Mouse (Mus musculus) limb, embryonic 13.5 days (tissue): ENCODE measurements around the gene Klhdc4. TPM values are rescaled to one million over a fixed set of nuclear protein-coding genes. Genes with fewer than 3 reads are reported as not detected.

ENCODE experiments used
- ATAC-seq: fragments of 200-750 bp; cut with Nextera tagmentation; 2 replicates; pipeline ENCODE4 v1.8.0; 2017; ENCODE audit warnings: low read depth, moderate number of reproducible peaks, moderate TSS enrichment; ENCODE audit not compliant: low FRiP score
- H3K27ac ChIP-seq: fragments of 300-500 bp; sonication (generic); 2 replicates; pipeline ENCODE4 v1.5.1; 2015; ENCODE audit warnings: inconsistent platforms, mild to moderate bottlenecking, moderate library complexity
- H3K27me3 ChIP-seq: fragments of 300-500 bp; sonication (generic); 2 replicates; pipeline ENCODE4 v1.6.1; 2015; ENCODE audit warnings: mild to moderate bottlenecking, inconsistent platforms
- H3K36me3 ChIP-seq: fragments of 300-500 bp; sonication (generic); 2 replicates; pipeline ENCODE4 v1.6.1; 2015; ENCODE audit warnings: inconsistent platforms, mild to moderate bottlenecking, moderate library complexity
- H3K4me1 ChIP-seq: fragments of 300-500 bp; sonication (generic); 2 replicates; pipeline ENCODE4 v1.6.1; 2015; ENCODE audit warnings: inconsistent platforms
- H3K4me2 ChIP-seq: fragments of 300-500 bp; sonication (generic); replicated peaks from 2 replicates; pipeline ENCODE4 v1.6.1; 2015; ENCODE audit warnings: inconsistent platforms, mild to moderate bottlenecking, moderate library complexity
- H3K4me3 ChIP-seq: fragments of 300-500 bp; sonication (generic); 2 replicates; pipeline ENCODE4 v1.5.1; 2015; ENCODE audit warnings: moderate library complexity, mild to moderate bottlenecking, inconsistent platforms
- H3K9ac ChIP-seq: fragments of 300-500 bp; sonication (generic); 2 replicates; pipeline ENCODE4 v1.6.1; 2015; ENCODE audit warnings: mild to moderate bottlenecking, inconsistent platforms
- H3K9me3 ChIP-seq: fragments of 300-500 bp; sonication (generic); 2 replicates; pipeline ENCODE4 v1.6.1; 2016; ENCODE audit warnings: inconsistent platforms
- WGBS: fragments of 180-500 bp; shearing (Covaris S2); methylation state at CpG from one replicate; pipeline ENCODE4 v1.1.7; 2015; 5-methylcytosine and 5-hydroxymethylcytosine counted together
- polyA plus RNA-seq: library from polyadenylated mRNA; unstranded; fragments of >200 nt; fragmentation: Nextera tagmentation; extraction: Ambion mirVana; gene quantifications from 2 replicates; pipeline ENCODE4 v1.2.1, GENCODE M21; 2015

The Klhdc4 gene
- 40.9 and 41.3 TPM in 2 replicates for polyA plus RNA-seq

GRCm38 (mm10) chr8:121829048-121829776, at the start of gene Klhdc4:
Gene Klhdc4, minus strand, starts transcription at chr8:121829569.
- Histone ChIP-seq H3K9me3 (no peaks in the 10 kb centered on the region), H3K4me3 (peak within 1 kb of the TSS; percentile 91), H3K4me1 (peaks cover 13% of the 10 kb centered on the region), H3K9ac (peak within 1 kb of the TSS; percentile 89), H3K27me3 (0 out of 2 replicates have a peak, but pooled peaks cover 4% of the 10 kb centered on the region), H3K36me3 (no peaks in the 10 kb centered on the region), H3K4me2 (peak within 1 kb of the TSS; percentile 97), H3K27ac (no peak within 1 kb of the TSS)
- WGBS = under 1% methylated on average over 68 of the region's 68 CpGs
- ATAC-seq = peak; percentile 94

GRCm38 (mm10) chr8:121877828-121878480, 48.6 kb upstream of the Klhdc4 start:
- Histone ChIP-seq H3K9me3 (no peaks in the 10 kb centered on the region), H3K4me1 (peaks cover 28% of the 10 kb centered on the region), H3K9ac (no peak overlapping the region), H3K27ac (no peak overlapping the region), H3K4me2 (no peak overlapping the region), H3K36me3 (peaks cover 16% of the 10 kb centered on the region), H3K27me3 (no peaks in the 10 kb centered on the region), H3K4me3 (no peak overlapping the region)
- 85% methylated on average over 7 of the region's 7 CpGs for WGBS
- ATAC-seq = no peak

- WGBS = 81% methylated on average over 5 of the region's 5 CpGs
- peaks cover 33% of the 10 kb centered on the region for H3K4me1 ChIP-seq
- H3K27ac ChIP-seq = no peak overlapping the region
- peaks cover 9% of the 10 kb centered on the region for H3K36me3 ChIP-seq
- ATAC-seq = no peak
- H3K9ac ChIP-seq = no peak overlapping the region
- H3K27me3 ChIP-seq = no peaks in the 10 kb centered on the region
- H3K4me3 ChIP-seq = no peak overlapping the region
- H3K9me3 ChIP-seq = no peaks in the 10 kb centered on the region
- no peak overlapping the region for H3K4me2 ChIP-seq
These were observed 47.8 kb upstream of the Klhdc4 start for GRCm38 (mm10) chr8:121877212-121877611.

GRCm38 (mm10) chr8:121875517-121875916, 46.1 kb upstream of the Klhdc4 start:
- WGBS = 77% methylated on average over 9 of the region's 9 CpGs
- ATAC-seq = no peak
- Histone ChIP-seq H3K27me3 (no peaks in the 10 kb centered on the region), H3K9me3 (no peaks in the 10 kb centered on the region), H3K4me2 (no peak overlapping the region), H3K36me3 (no peaks in the 10 kb centered on the region), H3K27ac (peak overlapping the region; percentile 45; the same call in 1 of the 2 replicates), H3K4me3 (no peak overlapping the region), H3K9ac (no peak overlapping the region), H3K4me1 (peaks cover 36% of the 10 kb centered on the region)

- Histone ChIP-seq H3K27ac (peak overlapping the region; percentile 45), H3K4me3 (no peak overlapping the region), H3K27me3 (no peaks in the 10 kb centered on the region), H3K36me3 (no peaks in the 10 kb centered on the region), H3K4me1 (peaks cover 36% of the 10 kb centered on the region), H3K9me3 (no peaks in the 10 kb centered on the region), H3K4me2 (no peak overlapping the region), H3K9ac (no peak overlapping the region)
- WGBS = 24% methylated on average over 3 of the region's 3 CpGs
- no peak for ATAC-seq
These were observed 45.7 kb upstream of the Klhdc4 start for GRCm38 (mm10) chr8:121875045-121875444.

- Histone ChIP-seq H3K9ac (peak overlapping the region; percentile 25; the same call in 1 of the 2 replicates), H3K36me3 (no peaks in the 10 kb centered on the region), H3K4me1 (peaks cover 36% of the 10 kb centered on the region), H3K9me3 (no peaks in the 10 kb centered on the region), H3K27me3 (no peaks in the 10 kb centered on the region), H3K4me3 (no peak overlapping the region), H3K27ac (peak overlapping the region; percentile 45; the same call in 1 of the 2 replicates), H3K4me2 (no peak overlapping the region)
- peak; percentile 49; the same call in 1 of the 2 replicates for ATAC-seq
- 48% methylated on average over 9 of the region's 9 CpGs for WGBS
These were observed 44.7 kb upstream of the Klhdc4 start for GRCm38 (mm10) chr8:121874031-121874430.

GRCm38 (mm10) chr8:121871833-121872440, 42.6 kb upstream of the Klhdc4 start:
- WGBS = 13% methylated on average over 10 of the region's 10 CpGs
- no peak overlapping the region for H3K4me3 ChIP-seq
- peak overlapping the region; percentile 50 for H3K9ac ChIP-seq
- no peaks in the 10 kb centered on the region for H3K9me3 ChIP-seq
- H3K4me1 ChIP-seq = peaks cover 40% of the 10 kb centered on the region
- no peaks in the 10 kb centered on the region for H3K36me3 ChIP-seq
- ATAC-seq = no peak; the same call in 1 of the 2 replicates
- H3K27me3 ChIP-seq = no peaks in the 10 kb centered on the region
- peak overlapping the region; percentile 36 for H3K4me2 ChIP-seq
- peak overlapping the region; percentile 15; the same call in 1 of the 2 replicates for H3K27ac ChIP-seq

- H3K27me3 ChIP-seq = no peaks in the 10 kb centered on the region
These were observed 40.8 kb upstream of the Klhdc4 start for GRCm38 (mm10) chr8:121870190-121870589.

GRCm38 (mm10) chr8:121868896-121869295, 39.5 kb upstream of the Klhdc4 start:
- H3K27me3 ChIP-seq = no peaks in the 10 kb centered on the region
- WGBS = 91% methylated on average over 7 of the region's 7 CpGs
- no peak for ATAC-seq

More at GRCm38 (mm10) chr8:121870190-121870589, 40.8 kb upstream of the Klhdc4 start:
- ATAC-seq = no peak
- Histone ChIP-seq H3K27ac (no peak overlapping the region), H3K4me1 (peaks cover 41% of the 10 kb centered on the region), H3K4me3 (no peak overlapping the region), H3K4me2 (no peak overlapping the region), H3K9me3 (no peaks in the 10 kb centered on the region), H3K36me3 (no peaks in the 10 kb centered on the region), H3K9ac (no peak overlapping the region)
- 75% methylated on average over 2 of the region's 2 CpGs for WGBS

GRCm38 (mm10) chr8:121868196-121868595, 38.8 kb upstream of the Klhdc4 start:
- H3K9ac ChIP-seq = no peak overlapping the region
- no peaks in the 10 kb centered on the region for H3K27me3 ChIP-seq
- no peak overlapping the region for H3K4me2 ChIP-seq
- no peaks in the 10 kb centered on the region for H3K36me3 ChIP-seq
- H3K4me3 ChIP-seq = no peak overlapping the region
- 93% methylated on average over 5 of the region's 5 CpGs for WGBS
- no peak for ATAC-seq
- no peaks in the 10 kb centered on the region for H3K9me3 ChIP-seq
- H3K27ac ChIP-seq = no peak overlapping the region
- peaks cover 28% of the 10 kb centered on the region for H3K4me1 ChIP-seq

More at GRCm38 (mm10) chr8:121868896-121869295, 39.5 kb upstream of the Klhdc4 start:
- H3K4me2 ChIP-seq = no peak overlapping the region
- no peak overlapping the region for H3K27ac ChIP-seq
- no peaks in the 10 kb centered on the region for H3K36me3 ChIP-seq
- H3K9ac ChIP-seq = no peak overlapping the region
- no peak overlapping the region for H3K4me3 ChIP-seq
- peaks cover 29% of the 10 kb centered on the region for H3K4me1 ChIP-seq
- H3K9me3 ChIP-seq = no peaks in the 10 kb centered on the region

- Histone ChIP-seq H3K9me3 (no peaks in the 10 kb centered on the region), H3K4me3 (no peak overlapping the region), H3K27ac (no peak overlapping the region), H3K36me3 (no peaks in the 10 kb centered on the region), H3K4me1 (peaks cover 17% of the 10 kb centered on the region; the same call in 1 of the 2 replicates), H3K4me2 (no peak overlapping the region), H3K9ac (no peak overlapping the region), H3K27me3 (no peaks in the 10 kb centered on the region)
- no peak for ATAC-seq
- 31% methylated on average over 8 of the region's 8 CpGs for WGBS
These were observed 36.0 kb upstream of the Klhdc4 start for GRCm38 (mm10) chr8:121865356-121865755.
